Mouse (Mus musculus) CH12.LX (cell line): Measurements from ENCODE around the gene Dppa4.

Experiments used
- BHLHE40 ChIP-seq: IDR thresholded peaks from 2 replicates; pipeline ENCODE4 v1.6.1; 2011; ENCODE audit warnings: mild to moderate bottlenecking, low read depth, low read length, improper control_type of control experiment
- CTCF ChIP-seq, 2 experiments: IDR thresholded peaks in 1 of 2; conservative IDR thresholded peaks in 1 of 2; 2 replicates each; pipeline ENCODE4 v1.5.1; 2011 to 2012; ENCODE audit warnings: low read depth in 2 of 2, low read length in 2 of 2, improper control_type of control experiment in 1 of 2, inconsistent platforms in 1 of 2, mild to moderate bottlenecking in 1 of 2, moderate library complexity in 1 of 2
- EP300 ChIP-seq: IDR thresholded peaks from 2 replicates; pipeline ENCODE4 v1.6.1; 2011; ENCODE audit warnings: low read length, improper control_type of control experiment
- MAFK ChIP-seq: IDR thresholded peaks from 2 replicates; pipeline ENCODE4 v1.6.1; 2011; ENCODE audit warnings: low read length, improper control_type of control experiment; ENCODE audit not compliant: insufficient replicate concordance
- MAX ChIP-seq: IDR thresholded peaks from 2 replicates; pipeline ENCODE4 v1.6.1; 2011; ENCODE audit warnings: low read length, improper control_type of control experiment
- NRF1 ChIP-seq: IDR thresholded peaks from 2 replicates; pipeline ENCODE4 v1.6.1; 2014; ENCODE audit warnings: low read depth, mild to moderate bottlenecking, inconsistent platforms, low read length, improper control_type of control experiment, moderate library complexity
- POLR2A ChIP-seq: IDR thresholded peaks from 2 replicates; pipeline ENCODE4 v1.6.1; 2011; ENCODE audit warnings: low read depth, mild to moderate bottlenecking, improper control_type of control experiment, low read length
- POLR2AphosphoS2 ChIP-seq: IDR thresholded peaks from 2 replicates; pipeline ENCODE4 v1.6.1; 2011; ENCODE audit warnings: low read depth, low read length, improper control_type of control experiment
- USF1 ChIP-seq: IDR thresholded peaks from 2 replicates; pipeline ENCODE4 v1.6.1; 2014; ENCODE audit warnings: low read depth, mild to moderate bottlenecking, inconsistent platforms, low read length, improper control_type of control experiment
- USF2 ChIP-seq: conservative IDR thresholded peaks from 2 replicates; pipeline ENCODE4 v1.6.1; 2011; ENCODE audit warnings: low read depth, low read length, improper control_type of control experiment
- ZC3H11A ChIP-seq: IDR thresholded peaks from 2 replicates; pipeline ENCODE4 v1.6.1; 2012; ENCODE audit warnings: low read depth, mild to moderate bottlenecking, inconsistent platforms, low read length, improper control_type of control experiment
- ZKSCAN1 ChIP-seq: IDR thresholded peaks from 2 replicates; pipeline ENCODE4 v1.6.1; 2012; ENCODE audit warnings: low read depth, inconsistent platforms, low read length, improper control_type of control experiment, borderline replicate concordance
- ZMIZ1 ChIP-seq: IDR thresholded peaks from 2 replicates; pipeline ENCODE4 v1.6.1; 2012; ENCODE audit warnings: low read depth, mild to moderate bottlenecking, inconsistent platforms, low read length, improper control_type of control experiment
- ZNF384 ChIP-seq: IDR thresholded peaks from 2 replicates; pipeline ENCODE4 v1.6.1; 2012; ENCODE audit warnings: low read depth, low read length, improper control_type of control experiment, inconsistent platforms

DNA sequence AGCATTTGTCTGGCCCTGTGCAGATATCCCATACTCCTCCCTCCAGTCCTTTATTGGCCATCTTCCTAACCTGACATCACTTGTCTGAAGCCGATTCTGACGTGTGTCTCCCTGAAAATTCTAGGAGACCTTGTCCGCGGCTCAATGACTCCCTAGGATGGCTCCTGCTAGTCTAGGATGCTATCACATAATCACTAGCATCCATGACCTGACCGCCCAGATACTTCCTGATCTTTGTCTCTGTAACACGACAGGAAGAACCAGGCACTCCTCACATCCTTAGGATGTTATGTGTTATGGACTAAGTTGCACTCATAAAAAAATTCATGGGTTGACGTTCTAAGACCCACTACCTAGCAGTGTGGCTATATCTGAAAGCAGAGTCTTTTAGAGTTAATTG is 45.9 kb upstream of the Dppa4 start:
- TF ChIP-seq MAFK (no peak), CTCF (conservative IDR thresholded peaks at IDR 0.05 in 1 of 2, IDR thresholded peaks at IDR 0.05 in 1 of 2; ENCODE audit: low read depth in 2 of 2, low read length in 2 of 2) (no peak), EP300 (no peak), POLR2AphosphoS2 (no peak), ZKSCAN1 (no peak), MAX (no peak), NRF1 (no peak), POLR2A (no peak), ZC3H11A (no peak), ZMIZ1 (no peak), USF2 (no peak), ZNF384 (no peak), USF1 (no peak), BHLHE40 (no peak)
